Mouse (Mus musculus) layer of hippocampus, adult 9-10 months (tissue): ENCODE results near the gene Gm17067.
A peak's percentile ranks its signal among the peaks of the same experiment; 100 is the strongest.
"Not testable (repeated sequence)": the region's sequence is repeated elsewhere in the genome, so short reads cannot be mapped to it uniquely, and the experiment has no call there.

Experiments
- DNase-seq: peaks from one replicate; pipeline ENCODE4 v3.0.0; 2022; ENCODE audit warnings: low spot score

Gm17067 gene

DNA sequence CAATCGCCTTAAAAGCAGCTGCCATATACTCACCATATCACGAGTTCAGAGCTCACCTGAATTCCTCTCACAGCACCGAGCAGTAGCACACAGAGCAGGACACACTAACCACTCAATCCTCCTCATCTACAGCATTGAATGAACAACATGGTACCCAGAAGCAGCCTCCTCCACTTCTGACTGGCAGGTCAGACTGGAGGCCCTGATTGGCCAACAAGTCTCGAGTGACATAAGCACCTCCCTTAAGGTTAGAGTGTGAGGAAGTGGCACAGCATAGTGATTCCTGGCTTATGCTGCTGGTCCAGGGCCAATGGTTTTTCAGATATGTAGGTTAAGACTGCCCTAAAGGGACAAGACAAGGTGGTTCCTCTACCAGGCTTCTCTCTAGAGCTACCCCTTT is at the start of gene Gm17067:
Gene Gm17067 (minus strand): TSS at position 101 of the 400 bp plus-strand sequence.
- DNase-seq = not testable (repeated sequence)

DNA sequence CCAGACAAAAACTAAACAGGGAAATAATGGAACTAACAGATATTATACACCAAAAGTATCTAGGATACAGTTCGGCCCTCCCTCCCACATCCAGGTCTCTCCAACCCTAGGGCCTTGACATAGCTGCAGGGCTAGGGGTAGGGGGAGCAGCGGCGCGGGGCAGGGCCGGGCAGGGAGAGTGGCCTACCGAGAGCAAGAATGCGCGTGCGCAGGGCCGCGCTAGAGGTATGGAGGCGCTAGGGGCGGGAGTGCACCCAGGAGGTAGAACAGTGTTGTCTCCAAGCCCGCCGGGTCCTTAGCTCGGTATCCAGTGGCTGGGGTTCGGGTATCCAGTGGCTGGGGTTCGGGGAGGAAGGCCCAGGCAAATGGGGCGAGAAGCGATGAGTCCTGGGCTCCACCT is 23.0 kb upstream of the Gm17067 start:
- no peak for DNase-seq

DNA sequence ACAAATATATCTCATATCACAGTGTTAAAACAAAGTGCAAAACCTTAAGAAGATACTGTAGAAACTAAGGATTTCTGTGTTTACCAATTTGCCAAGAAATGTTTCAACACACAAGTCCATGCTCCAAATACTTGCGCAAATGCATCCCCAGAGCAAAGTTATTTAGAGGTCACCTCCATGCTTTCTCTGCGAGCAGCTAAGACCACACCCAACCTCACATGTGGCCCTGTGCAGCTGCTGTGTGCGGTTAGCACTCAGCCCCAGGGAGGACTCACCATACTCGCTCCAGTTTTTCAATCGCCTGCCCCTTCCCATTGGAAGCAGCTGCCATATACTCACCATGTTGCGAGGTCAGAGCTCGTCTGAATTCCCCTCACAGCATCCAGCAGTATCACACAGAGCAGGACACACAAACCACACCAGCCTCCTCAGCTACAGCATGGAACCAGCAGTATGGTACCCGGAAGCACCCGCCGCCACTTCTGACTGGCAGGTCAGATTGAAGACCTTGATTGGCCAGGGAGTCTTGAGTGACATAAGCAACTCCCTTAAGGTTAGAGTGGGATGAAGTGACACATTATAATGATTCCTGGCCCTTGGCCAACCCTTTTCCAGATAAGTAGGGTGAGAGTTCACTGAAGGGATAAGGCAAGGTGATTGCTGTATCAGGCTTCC is 11.9 kb upstream of the Gm17067 start:
- no peak for DNase-seq

DNA sequence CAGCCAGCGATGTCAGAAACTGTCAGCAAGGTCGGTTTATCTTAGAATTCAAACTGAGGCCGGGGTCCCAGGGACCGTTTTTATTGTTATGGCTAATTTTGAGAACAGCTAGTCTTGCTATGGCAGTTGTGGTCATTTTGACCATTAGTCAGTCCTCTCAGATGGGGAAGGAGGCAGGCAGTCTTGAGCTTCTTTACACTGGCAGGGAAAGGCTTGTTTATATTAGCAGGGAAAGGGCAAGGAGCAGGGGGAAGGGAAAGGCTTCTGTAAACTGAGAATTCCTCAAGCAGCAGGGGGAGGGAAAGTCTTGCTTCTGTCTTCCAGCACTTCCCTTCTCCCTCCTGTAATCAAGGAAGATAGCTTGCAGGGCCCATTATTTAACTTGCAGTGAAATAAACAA is 33.6 kb downstream of the Gm17067 start:
- peak; percentile 2 for DNase-seq

DNA sequence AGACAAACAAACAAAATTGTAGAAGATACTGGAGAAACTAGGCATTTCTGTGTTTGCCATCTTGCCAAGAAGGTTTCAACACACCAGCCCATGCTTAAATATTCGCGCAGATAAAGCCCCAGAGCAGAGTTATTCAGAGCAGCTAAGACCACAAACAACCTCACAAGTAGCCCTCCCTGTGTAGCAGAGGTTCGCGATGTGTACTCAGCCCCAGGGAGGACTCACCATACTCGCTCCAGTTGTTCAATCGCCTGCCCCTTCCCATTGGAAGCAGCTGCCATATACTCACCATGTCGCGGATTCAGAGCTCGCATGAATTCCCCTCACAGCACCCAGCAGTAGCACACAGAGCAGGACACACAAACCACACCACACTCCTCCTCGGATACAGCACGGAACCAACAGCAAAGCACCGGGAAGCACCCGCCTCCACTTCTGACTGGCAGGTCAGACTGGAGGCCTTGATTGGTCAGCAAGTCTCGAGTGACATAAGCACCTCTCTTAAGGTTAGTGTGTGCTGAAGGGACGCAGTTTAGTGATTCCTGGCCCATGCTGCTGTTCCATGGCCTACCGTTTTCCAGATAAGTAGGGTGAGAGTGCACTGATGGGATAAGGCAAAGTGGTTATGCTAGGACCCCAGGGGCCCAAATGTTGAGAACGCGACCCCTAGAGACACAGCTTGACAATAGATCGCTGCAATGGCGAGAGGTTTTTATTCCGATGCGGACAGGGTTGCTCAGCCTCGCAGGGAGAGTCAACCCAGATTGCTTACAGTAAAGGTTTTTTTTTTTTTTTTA is 34.3 kb downstream of the Gm17067 start, which contains the start of gene Zfp975:
Gene Zfp975 (minus strand): TSS at position 381 of the 797 bp plus-strand sequence.
- DNase-seq = peak; percentile 71

DNA sequence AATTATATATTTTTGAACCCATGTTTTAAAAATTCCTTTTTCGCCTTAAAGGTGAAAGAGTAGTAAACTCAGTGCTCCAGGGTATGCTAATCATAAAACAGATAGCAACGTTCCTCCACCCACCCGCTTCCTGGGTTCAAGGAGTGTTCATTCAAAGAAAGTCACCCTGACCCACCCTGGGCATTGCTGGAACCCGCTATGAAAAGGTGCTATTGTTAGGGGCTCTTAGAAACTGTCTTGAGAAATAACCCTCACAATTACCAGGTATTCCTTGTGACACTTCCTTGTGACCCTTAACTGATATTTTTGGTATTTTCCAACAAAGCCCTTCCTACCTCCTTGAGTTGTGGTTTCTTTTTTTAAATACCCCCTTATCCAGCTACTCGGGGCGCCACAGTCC is 46.7 kb downstream of the Gm17067 start:
- not testable (repeated sequence) for DNase-seq

DNA sequence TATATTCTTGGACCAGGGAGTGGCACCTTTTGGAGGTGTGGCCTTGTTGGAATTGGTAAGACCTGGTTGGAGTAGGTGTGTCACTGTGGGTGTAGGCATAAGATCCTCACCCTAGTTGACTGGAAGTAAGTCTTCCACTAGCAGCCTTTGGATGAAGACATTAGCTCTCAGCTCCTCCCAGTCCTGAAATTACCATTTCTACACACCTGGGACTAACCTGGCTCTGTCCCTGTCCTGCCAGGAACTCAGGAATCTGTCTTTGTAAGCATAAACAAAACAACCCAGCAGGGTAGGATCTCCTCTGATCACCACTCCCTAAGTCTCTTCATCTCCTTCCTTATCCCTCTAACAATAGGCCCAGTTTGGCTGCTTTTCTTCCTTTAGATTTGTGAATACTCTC is 47.2 kb downstream of the Gm17067 start:
- DNase-seq = not testable (repeated sequence)

- not testable (repeated sequence) for DNase-seq
These were observed 66.7 kb downstream of the Gm17067 start for GRCm38 (mm10) chr7:42660140-42660539.
